Mouse (Mus musculus) heart, adult 2 months (tissue): ENCODE data around the gene Zbtb7a.

Source experiments
- EP300 ChIP-seq: fragments of 200-500 bp; IDR thresholded peaks from 2 replicates; pipeline ENCODE4 v1.6.1; 2011; ENCODE audit warnings: low read depth, low read length, control low read depth; ENCODE audit not compliant: insufficient read depth
- POLR2A ChIP-seq: fragments of 200-500 bp; IDR thresholded peaks from 2 replicates; pipeline ENCODE4 v1.6.1; 2011; ENCODE audit warnings: mild to moderate bottlenecking, low read depth, low read length, control low read depth; ENCODE audit not compliant: insufficient read depth

GRCm38 (mm10) chr10:81119625-81120024 lies 15.4 kb upstream of the Zbtb7a start:
- TF ChIP-seq POLR2A = no peak
- no peak for TF ChIP-seq EP300
